Mouse (Mus musculus): ENCODE data around the gene Slc35e1.

DNA sequence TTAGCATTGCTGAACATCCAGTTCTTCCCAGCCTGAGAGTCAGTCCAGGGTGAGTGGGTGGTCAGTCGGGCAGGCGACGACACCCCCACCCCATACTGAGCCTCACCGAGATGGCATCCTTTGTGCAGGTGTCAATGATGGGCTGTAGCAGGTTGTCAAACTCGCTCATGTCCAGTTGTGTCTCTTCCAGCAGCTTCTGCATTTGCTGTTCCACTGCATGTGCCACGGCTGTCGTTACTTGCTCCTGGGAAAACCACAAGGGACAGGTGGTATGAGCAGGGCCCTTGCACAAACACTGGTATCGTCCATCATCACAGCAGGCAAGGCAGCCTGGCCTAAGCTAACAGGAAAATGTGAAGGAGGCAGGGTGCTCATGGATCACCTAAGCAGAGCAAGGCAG is 22.4 kb downstream of the Slc35e1 start:
- TF ChIP-seq CTCF (IDR thresholded peaks at IDR 0.05; ENCODE audit: borderline replicate concordance, insufficient read depth, low read depth, low read length) (no peak), POLR2A (IDR thresholded peaks at IDR 0.05; ENCODE audit: borderline replicate concordance, insufficient read depth, low read length) (no peak)
